Mouse (Mus musculus): ENCODE data around the gene Uba6.

- TF ChIP-seq CTCF (IDR thresholded peaks at IDR 0.05; ENCODE audit: control insufficient read depth, insufficient read depth, insufficient read length) (no peak), MAX (IDR thresholded peaks at IDR 0.05) (no peak), USF1 (IDR thresholded peaks at IDR 0.05; ENCODE audit: low read depth) (no peak), MYOD1 (IDR thresholded peaks at IDR 0.05; ENCODE audit: control insufficient read depth, insufficient read length, low read depth) (no peak)
These were observed 73.6 kb downstream of the Uba6 start for GRCm38 (mm10) chr5:86098988-86099387.
